Mouse (Mus musculus) lung, postnatal 0 days (tissue): ENCODE results near the gene Rint1.

ENCODE experiments used
- CTCF ChIP-seq: IDR thresholded peaks from 2 replicates; pipeline ENCODE4 v1.5.1; 2016; ENCODE audit warnings: antibody characterized with exemption, mild to moderate bottlenecking
- EP300 ChIP-seq: IDR thresholded peaks from 2 replicates; pipeline ENCODE4 v1.6.1; 2016; ENCODE audit warnings: antibody characterized with exemption, mild to moderate bottlenecking, control low read depth

- TF ChIP-seq CTCF = peak; percentile 78
- no peak for TF ChIP-seq EP300
Measured at GRCm38 (mm10) chr5:23826321-23827004, 39.0 kb downstream of the Rint1 start.
